Mouse (Mus musculus) erythroblast, embryonic 14.5 days (primary cell): ENCODE results near the gene Atp6v1fnb.

Experiments
- GATA1 ChIP-seq: IDR thresholded peaks from 2 replicates; pipeline ENCODE4 v1.6.1; 2012; ENCODE audit warnings: low read length, inconsistent platforms, mixed read lengths
- TAL1 ChIP-seq: IDR thresholded peaks from 3 replicates; pipeline ENCODE4 v1.6.1; 2012; ENCODE audit warnings: low read length, inconsistent platforms, mixed read lengths

GRCm38 (mm10) chr6:29426331-29426730, 44.9 kb upstream of the Atp6v1fnb start:
- no peak for TF ChIP-seq GATA1
- TF ChIP-seq TAL1 = no peak
